Mouse (Mus musculus) lung, embryonic 14.5 days (tissue): ENCODE measurements at regions not wholly inside any gene's neighbourhood (a gene's known extent, or its start where the extent isn't known, plus 50 kb on each side); places are given as distances from the start of the nearest gene placed in this dataset.

Experiments
- ATAC-seq: fragments of 200-750 bp; cut with Nextera tagmentation; 2 replicates; pipeline ENCODE4 v1.8.0; 2017; ENCODE audit warnings: mild to moderate bottlenecking, moderate TSS enrichment, moderate library complexity; ENCODE audit not compliant: insufficient read depth
- DNase-seq: peaks from one replicate; pipeline ENCODE4 v3.0.0-alpha.2; 2015
- H3K27ac ChIP-seq: fragments of 300-500 bp; sonication (generic); 2 replicates; pipeline ENCODE4 v1.5.1; 2014; ENCODE audit warnings: low read depth, mild to moderate bottlenecking, moderate library complexity
- H3K27me3 ChIP-seq: fragments of 300-500 bp; sonication (generic); 2 replicates; pipeline ENCODE4 v1.6.1; 2014; ENCODE audit warnings: low read length, control low read depth; ENCODE audit not compliant: insufficient read depth
- H3K36me3 ChIP-seq: fragments of 300-500 bp; sonication (generic); 2 replicates; pipeline ENCODE4 v1.6.1; 2014; ENCODE audit warnings: control low read depth; ENCODE audit not compliant: insufficient read depth
- H3K4me1 ChIP-seq: fragments of 300-500 bp; sonication (generic); 2 replicates; pipeline ENCODE4 v1.6.1; 2014; ENCODE audit warnings: antibody characterized with exemption, control low read depth; ENCODE audit not compliant: insufficient read depth
- H3K4me2 ChIP-seq: fragments of 300-500 bp; sonication (generic); 2 replicates; pipeline ENCODE4 v1.6.1; 2014; ENCODE audit warnings: mild to moderate bottlenecking
- H3K4me3 ChIP-seq: fragments of 300-500 bp; sonication (generic); 2 replicates; pipeline ENCODE4 v1.5.1; 2014; ENCODE audit warnings: low read depth, low read length
- H3K9ac ChIP-seq: fragments of 300-500 bp; sonication (generic); 2 replicates; pipeline ENCODE4 v1.6.1; 2014
- H3K9me3 ChIP-seq: fragments of 300-500 bp; sonication (generic); 2 replicates; pipeline ENCODE4 v1.6.1; 2016; ENCODE audit warnings: low read depth, low read length, control low read depth
- CTCF ChIP-seq: IDR thresholded peaks from 2 replicates; pipeline ENCODE4 v1.5.1; 2016; ENCODE audit warnings: antibody characterized with exemption, low read depth
- WGBS: fragments of 180-500 bp; shearing (Covaris S2); extraction: QIAGEN DNeasy Blood & Tissue Kit; methylation state at CpG from one replicate; pipeline ENCODE4 v1.1.7; 2014; 5-methylcytosine and 5-hydroxymethylcytosine counted together

DNA sequence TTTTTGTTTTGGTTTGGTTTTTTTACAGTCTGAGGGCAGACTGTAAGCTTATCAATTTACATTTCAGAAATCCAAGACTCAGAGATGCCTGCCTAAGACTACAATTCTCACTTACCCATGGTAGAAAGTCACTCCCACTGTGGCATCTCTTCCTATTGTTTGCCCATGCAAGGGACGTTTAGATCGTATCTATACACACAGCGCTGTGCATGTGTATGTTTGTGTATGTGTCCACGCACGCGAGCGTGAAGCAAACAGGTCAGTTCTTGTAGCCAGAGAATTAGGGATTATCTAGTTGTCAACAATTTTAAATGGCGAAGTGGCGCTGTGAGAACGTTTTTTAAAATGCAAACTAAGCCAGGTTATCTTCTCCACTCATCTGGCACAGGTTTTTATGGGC, 223.6 kb upstream of the Ankrd55 start:
- no peaks in the 10 kb centered on the region; the same call in 1 of the 2 replicates for H3K4me1 ChIP-seq
- H3K27ac ChIP-seq = no peak overlapping the region
- H3K36me3 ChIP-seq = no peaks in the 10 kb centered on the region
- no peak for ATAC-seq
- no peak overlapping the region for H3K4me3 ChIP-seq
- no peak for DNase-seq
- no peaks in the 10 kb centered on the region for H3K9me3 ChIP-seq
- TF ChIP-seq CTCF = no peak
- WGBS = 78% methylated on average over 10 of the region's 10 CpGs
- H3K27me3 ChIP-seq = no peaks in the 10 kb centered on the region
- no peak overlapping the region for H3K9ac ChIP-seq
- H3K4me2 ChIP-seq = no peak overlapping the region

- Histone ChIP-seq H3K9me3 (no peaks in the 10 kb centered on the region), H3K36me3 (no peaks in the 10 kb centered on the region), H3K9ac (no peak overlapping the region), H3K4me2 (no peak overlapping the region), H3K4me3 (no peak overlapping the region), H3K4me1 (no peaks in the 10 kb centered on the region; the same call in 1 of the 2 replicates), H3K27me3 (no peaks in the 10 kb centered on the region), H3K27ac (no peak overlapping the region)
- WGBS = 71% methylated on average over 20 of the region's 20 CpGs
- DNase-seq (peak; percentile 25), ATAC-seq (no peak)
- no peak for TF ChIP-seq CTCF
Measured at GRCm38 (mm10) chr13:112067066-112067847, 221.0 kb upstream of the Ankrd55 start.

DNA sequence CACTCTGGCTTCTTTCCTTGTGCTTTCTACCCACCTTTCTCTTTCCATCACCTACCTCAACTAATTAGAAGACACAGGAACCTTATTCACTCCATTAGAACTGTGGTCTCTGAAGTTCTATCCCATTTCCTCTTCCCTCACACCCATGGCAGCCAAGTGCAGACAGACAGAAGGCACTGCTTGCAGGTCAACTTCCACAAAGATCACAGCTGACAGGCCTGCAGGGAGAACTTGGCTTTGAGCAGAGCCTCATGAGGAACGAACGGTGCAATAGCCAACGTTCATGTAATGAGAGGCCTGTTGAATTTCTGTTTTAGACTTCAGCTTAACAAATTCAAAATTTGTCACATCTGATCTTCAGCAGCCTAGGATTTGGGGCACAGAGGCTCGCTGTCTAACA, 217.5 kb upstream of the Ankrd55 start:
- Histone ChIP-seq H3K27me3 (no peaks in the 10 kb centered on the region), H3K4me2 (no peak overlapping the region), H3K9me3 (no peaks in the 10 kb centered on the region), H3K4me1 (no peaks in the 10 kb centered on the region; the same call in 1 of the 2 replicates), H3K9ac (no peak overlapping the region), H3K27ac (no peak overlapping the region), H3K4me3 (no peak overlapping the region), H3K36me3 (no peaks in the 10 kb centered on the region)
- no peak for ATAC-seq
- no peak for DNase-seq
- 85% methylated on average over 4 of the region's 4 CpGs for WGBS
- no peak for TF ChIP-seq CTCF

DNA sequence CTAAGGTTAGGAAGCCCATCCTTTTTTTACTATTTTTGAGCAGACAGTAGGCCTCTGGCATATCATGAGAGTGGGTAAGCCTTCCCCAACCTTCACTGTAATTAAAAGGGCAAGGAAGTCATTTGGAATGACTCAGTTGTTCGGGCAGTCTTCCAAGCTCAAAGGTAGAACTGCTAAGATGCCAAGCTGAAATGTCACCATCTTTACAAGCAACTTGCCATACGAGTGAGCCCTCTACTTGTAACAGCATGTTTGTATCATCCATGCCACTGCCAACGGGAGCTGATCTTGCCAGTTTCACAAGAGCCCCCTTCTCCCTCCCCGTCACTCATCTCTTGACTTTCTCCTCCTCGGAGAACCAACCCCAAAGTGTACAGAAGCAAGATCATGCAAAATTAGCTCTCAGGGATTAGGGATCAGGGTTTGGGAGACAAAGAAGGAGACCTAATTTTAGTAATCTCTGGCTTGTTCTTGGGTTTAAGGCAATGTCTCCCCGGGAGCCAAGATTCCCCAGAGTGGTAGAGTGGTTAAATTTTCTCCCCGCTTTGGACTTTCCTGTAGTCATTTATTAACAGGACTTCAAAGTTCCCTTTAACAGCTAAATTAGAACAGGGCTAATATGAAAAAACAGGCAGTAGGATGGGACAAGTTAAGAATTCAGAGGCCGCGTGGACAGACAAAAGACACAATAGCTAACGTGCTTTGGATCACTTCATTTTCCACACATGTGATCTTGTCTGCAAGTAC, 216.9 kb upstream of the Ankrd55 start:
- no peak for ATAC-seq
- Histone ChIP-seq H3K4me2 (no peak overlapping the region), H3K9ac (no peak overlapping the region), H3K4me1 (no peaks in the 10 kb centered on the region; the same call in 1 of the 2 replicates), H3K36me3 (no peaks in the 10 kb centered on the region), H3K9me3 (no peaks in the 10 kb centered on the region), H3K4me3 (no peak overlapping the region), H3K27me3 (no peaks in the 10 kb centered on the region), H3K27ac (no peak overlapping the region)
- DNase-seq = no peak
- 69% methylated on average over 10 of the region's 10 CpGs for WGBS
- no peak for TF ChIP-seq CTCF

DNA sequence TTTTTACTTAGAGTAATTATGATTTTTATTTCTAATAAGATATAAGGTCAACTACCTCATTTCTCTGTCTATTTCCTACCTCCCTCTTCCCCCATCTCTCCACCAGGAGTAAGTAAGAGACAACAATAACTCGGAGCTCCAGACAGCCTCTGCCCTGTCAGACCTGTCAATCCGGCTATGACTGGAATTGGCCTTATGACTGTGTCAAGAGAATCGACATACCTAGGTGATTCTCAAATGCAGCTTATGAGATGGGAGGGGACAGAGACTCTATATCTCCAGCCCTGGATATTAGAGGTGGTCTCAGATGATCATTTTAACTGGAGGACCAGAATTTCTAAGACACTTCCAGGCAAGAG, 216.3 kb upstream of the Ankrd55 start:
- no peaks in the 10 kb centered on the region for H3K9me3 ChIP-seq
- no peaks in the 10 kb centered on the region for H3K36me3 ChIP-seq
- TF ChIP-seq CTCF = no peak
- H3K4me3 ChIP-seq = no peak overlapping the region
- DNase-seq (no peak), ATAC-seq (no peak)
- no peak overlapping the region for H3K9ac ChIP-seq
- no peak overlapping the region for H3K4me2 ChIP-seq
- H3K4me1 ChIP-seq = no peaks in the 10 kb centered on the region; the same call in 1 of the 2 replicates
- no peaks in the 10 kb centered on the region for H3K27me3 ChIP-seq
- 65% methylated on average over 3 of the region's 3 CpGs for WGBS
- H3K27ac ChIP-seq = no peak overlapping the region

- ATAC-seq = no peak
- WGBS = 69% methylated on average over 6 of the region's 6 CpGs
Measured at GRCm38 (mm10) chr13:112073519-112074406, 214.5 kb upstream of the Ankrd55 start.

More at GRCm38 (mm10) chr13:112073519-112074406, 214.5 kb upstream of the Ankrd55 start:
- no peak overlapping the region for H3K27ac ChIP-seq
- no peaks in the 10 kb centered on the region for H3K27me3 ChIP-seq
- no peak for DNase-seq
- H3K36me3 ChIP-seq = no peaks in the 10 kb centered on the region
- no peaks in the 10 kb centered on the region for H3K9me3 ChIP-seq
- no peak for TF ChIP-seq CTCF
- no peaks in the 10 kb centered on the region for H3K4me1 ChIP-seq
- no peak overlapping the region for H3K9ac ChIP-seq
- H3K4me2 ChIP-seq = no peak overlapping the region
- H3K4me3 ChIP-seq = no peak overlapping the region
